Mouse (Mus musculus): Measurements from ENCODE around the gene Rpgrip1.

DNA sequence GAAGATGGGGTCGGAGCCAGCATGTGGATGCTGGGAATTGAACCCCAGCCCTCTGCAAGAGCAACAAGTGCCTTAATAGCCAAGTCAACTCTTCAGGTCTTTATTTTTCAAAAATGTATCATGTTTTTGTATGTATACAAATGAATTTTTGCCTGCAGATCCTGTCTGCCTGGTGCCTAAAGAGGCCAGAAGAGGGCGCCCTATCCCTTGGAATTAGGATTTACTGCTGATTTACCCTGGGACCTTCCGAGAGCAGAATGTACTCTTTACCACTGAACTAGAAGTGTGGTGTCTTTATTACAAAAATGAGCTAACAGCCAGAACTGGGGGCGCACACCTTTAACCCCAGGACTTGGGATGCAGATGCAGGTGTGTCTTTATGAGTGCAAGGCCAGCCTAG, 13.4 kb downstream of the Rpgrip1 start:
- TF ChIP-seq MAX (IDR thresholded peaks at IDR 0.05; ENCODE audit: low read length): no peak
- no peak for TF ChIP-seq MXI1 (IDR thresholded peaks at IDR 0.05; ENCODE audit: low read depth, low read length)
- no peak for TF ChIP-seq EP300 (IDR thresholded peaks at IDR 0.05; ENCODE audit: low read depth in 1 of 2, low read length in 2 of 2)
